Mouse (Mus musculus): ENCODE results near the gene Pipox. TPM values are rescaled to one million over a fixed set of nuclear protein-coding genes. Genes with fewer than 3 reads are reported as not detected.

Gene Pipox
- polyA plus RNA-seq, 1 experiment from 2014 or later: 7.6 TPM

- 90% methylated on average over 21 of the region's 21 CpGs for WGBS
- H3K27ac ChIP-seq (ENCODE audit: low read depth, low read length): no peak overlapping the region
- no peaks in the 10 kb centered on the region for H3K27me3 ChIP-seq (ENCODE audit: control insufficient read depth, insufficient read depth, low read length)
- H3K9me3 ChIP-seq (ENCODE audit: control insufficient read depth, low read length): no peaks in the 10 kb centered on the region
- no peak for DNase-seq (ENCODE audit: low spot score)
- no peaks in the 10 kb centered on the region for H3K4me1 ChIP-seq (replicated peaks; ENCODE audit: control insufficient read depth, insufficient read depth, low read length)
- H3K9ac ChIP-seq (ENCODE audit: low read depth, low read length): no peak overlapping the region
- no peak overlapping the region for H3K4me2 ChIP-seq (replicated peaks; ENCODE audit: low read depth, low read length)
- no peak overlapping the region for H3K4me3 ChIP-seq (ENCODE audit: low read depth, low read length)
- no peak for ATAC-seq (ENCODE audit: low FRiP score)
- peaks cover 9% of the 10 kb centered on the region for H3K36me3 ChIP-seq (ENCODE audit: control insufficient read depth, insufficient read depth, low read length)
Measured at GRCm38 (mm10) chr11:77843068-77843905, 50.6 kb downstream of the Pipox start.

GRCm38 (mm10) chr11:77840523-77841245 lies 53.2 kb downstream of the Pipox start:
- Histone ChIP-seq H3K9me3 (ENCODE audit: control insufficient read depth, low read length) (no peaks in the 10 kb centered on the region), H3K9ac (ENCODE audit: low read depth, low read length) (no peak overlapping the region), H3K27me3 (ENCODE audit: control insufficient read depth, insufficient read depth, low read length) (no peaks in the 10 kb centered on the region), H3K4me3 (ENCODE audit: low read depth, low read length) (no peak overlapping the region), H3K4me1 (replicated peaks; ENCODE audit: control insufficient read depth, insufficient read depth, low read length) (no peaks in the 10 kb centered on the region), H3K4me2 (replicated peaks; ENCODE audit: low read depth, low read length) (no peak overlapping the region), H3K36me3 (ENCODE audit: control insufficient read depth, insufficient read depth, low read length) (peaks cover 7% of the 10 kb centered on the region; the same call in 1 of the 2 replicates), H3K27ac (ENCODE audit: low read depth, low read length) (no peak overlapping the region)
- no peak for DNase-seq (ENCODE audit: low spot score)
- no peak for ATAC-seq (ENCODE audit: low FRiP score)
- 87% methylated on average over 16 of the region's 16 CpGs for WGBS

GRCm38 (mm10) chr11:77837856-77838255 lies 56.0 kb downstream of the Pipox start:
- Histone ChIP-seq H3K27ac (ENCODE audit: low read depth, low read length) (no peak overlapping the region), H3K9me3 (ENCODE audit: control insufficient read depth, low read length) (no peaks in the 10 kb centered on the region), H3K4me3 (ENCODE audit: low read depth, low read length) (no peak overlapping the region), H3K36me3 (ENCODE audit: control insufficient read depth, insufficient read depth, low read length) (peaks cover 4% of the 10 kb centered on the region; the same call in 1 of the 2 replicates), H3K9ac (ENCODE audit: low read depth, low read length) (no peak overlapping the region), H3K27me3 (ENCODE audit: control insufficient read depth, insufficient read depth, low read length) (no peaks in the 10 kb centered on the region), H3K4me2 (replicated peaks; ENCODE audit: low read depth, low read length) (no peak overlapping the region), H3K4me1 (replicated peaks; ENCODE audit: control insufficient read depth, insufficient read depth, low read length) (no peaks in the 10 kb centered on the region)
- WGBS: 83% methylated on average over 5 of the region's 5 CpGs
- DNase-seq (ENCODE audit: low spot score): no peak
- no peak for ATAC-seq (ENCODE audit: low FRiP score)

GRCm38 (mm10) chr11:77836751-77837150 lies 57.1 kb downstream of the Pipox start:
- DNase-seq (ENCODE audit: low spot score) (no peak), ATAC-seq (ENCODE audit: low FRiP score) (no peak)
- Histone ChIP-seq H3K27me3 (ENCODE audit: control insufficient read depth, insufficient read depth, low read length) (no peaks in the 10 kb centered on the region), H3K4me3 (ENCODE audit: low read depth, low read length) (no peak overlapping the region), H3K4me1 (replicated peaks; ENCODE audit: control insufficient read depth, insufficient read depth, low read length) (no peaks in the 10 kb centered on the region), H3K36me3 (ENCODE audit: control insufficient read depth, insufficient read depth, low read length) (no peaks in the 10 kb centered on the region), H3K9ac (ENCODE audit: low read depth, low read length) (no peak overlapping the region), H3K4me2 (replicated peaks; ENCODE audit: low read depth, low read length) (no peak overlapping the region), H3K9me3 (ENCODE audit: control insufficient read depth, low read length) (no peaks in the 10 kb centered on the region), H3K27ac (ENCODE audit: low read depth, low read length) (no peak overlapping the region)
- 64% methylated on average over 4 of the region's 4 CpGs for WGBS

- DNase-seq (ENCODE audit: low spot score): no peak
- Histone ChIP-seq H3K27me3 (ENCODE audit: control insufficient read depth, insufficient read depth, low read length) (no peaks in the 10 kb centered on the region), H3K4me1 (replicated peaks; ENCODE audit: control insufficient read depth, insufficient read depth, low read length) (no peaks in the 10 kb centered on the region), H3K4me2 (replicated peaks; ENCODE audit: low read depth, low read length) (no peak overlapping the region), H3K9me3 (ENCODE audit: control insufficient read depth, low read length) (no peaks in the 10 kb centered on the region), H3K9ac (ENCODE audit: low read depth, low read length) (no peak overlapping the region), H3K4me3 (ENCODE audit: low read depth, low read length) (no peak overlapping the region), H3K36me3 (ENCODE audit: control insufficient read depth, insufficient read depth, low read length) (no peaks in the 10 kb centered on the region), H3K27ac (ENCODE audit: low read depth, low read length) (no peak overlapping the region)
- no peak for ATAC-seq (ENCODE audit: low FRiP score)
- WGBS: 65% methylated on average over 5 of the region's 5 CpGs
Measured at GRCm38 (mm10) chr11:77836290-77836689, 57.6 kb downstream of the Pipox start.

- Histone ChIP-seq H3K36me3 (ENCODE audit: control insufficient read depth, insufficient read depth, low read length) (no peaks in the 10 kb centered on the region), H3K27ac (ENCODE audit: low read depth, low read length) (no peak overlapping the region), H3K9ac (ENCODE audit: low read depth, low read length) (no peak overlapping the region), H3K4me3 (ENCODE audit: low read depth, low read length) (no peak overlapping the region), H3K4me2 (replicated peaks; ENCODE audit: low read depth, low read length) (no peak overlapping the region), H3K4me1 (replicated peaks; ENCODE audit: control insufficient read depth, insufficient read depth, low read length) (no peaks in the 10 kb centered on the region), H3K9me3 (ENCODE audit: control insufficient read depth, low read length) (no peaks in the 10 kb centered on the region), H3K27me3 (ENCODE audit: control insufficient read depth, insufficient read depth, low read length) (no peaks in the 10 kb centered on the region)
- DNase-seq (ENCODE audit: low spot score): no peak
- ATAC-seq (ENCODE audit: low FRiP score): no peak
- WGBS: 84% methylated on average over 3 of the region's 3 CpGs
Measured at GRCm38 (mm10) chr11:77835109-77835508, 58.8 kb downstream of the Pipox start.

GRCm38 (mm10) chr11:77832541-77832940 lies 61.4 kb downstream of the Pipox start:
- Histone ChIP-seq H3K4me3 (ENCODE audit: low read depth, low read length) (no peak overlapping the region), H3K27me3 (ENCODE audit: control insufficient read depth, insufficient read depth, low read length) (no peaks in the 10 kb centered on the region; the same call in 1 of the 2 replicates), H3K4me1 (replicated peaks; ENCODE audit: control insufficient read depth, insufficient read depth, low read length) (peaks cover 2% of the 10 kb centered on the region; the same call in 1 of the 2 replicates), H3K9me3 (ENCODE audit: control insufficient read depth, low read length) (no peaks in the 10 kb centered on the region), H3K36me3 (ENCODE audit: control insufficient read depth, insufficient read depth, low read length) (no peaks in the 10 kb centered on the region; the same call in 1 of the 2 replicates), H3K27ac (ENCODE audit: low read depth, low read length) (no peak overlapping the region), H3K4me2 (replicated peaks; ENCODE audit: low read depth, low read length) (no peak overlapping the region), H3K9ac (ENCODE audit: low read depth, low read length) (no peak overlapping the region)
- ATAC-seq (ENCODE audit: low FRiP score) (no peak), DNase-seq (ENCODE audit: low spot score) (no peak)
- WGBS: 90% methylated on average over 4 of the region's 4 CpGs

- ATAC-seq (ENCODE audit: low FRiP score): peak; percentile 53
- H3K4me3 ChIP-seq (ENCODE audit: low read depth, low read length): no peak overlapping the region
- H3K4me2 ChIP-seq (replicated peaks; ENCODE audit: low read depth, low read length): no peak overlapping the region
- H3K9me3 ChIP-seq (ENCODE audit: control insufficient read depth, low read length): no peaks in the 10 kb centered on the region
- no peak overlapping the region for H3K9ac ChIP-seq (ENCODE audit: low read depth, low read length)
- DNase-seq (ENCODE audit: low spot score): peak; percentile 40
- peak overlapping the region; percentile 56; the same call in 1 of the 2 replicates for H3K27ac ChIP-seq (ENCODE audit: low read depth, low read length)
- 44% methylated on average over 7 of the region's 7 CpGs for WGBS
- no peaks in the 10 kb centered on the region; the same call in 1 of the 2 replicates for H3K36me3 ChIP-seq (ENCODE audit: control insufficient read depth, insufficient read depth, low read length)
- H3K4me1 ChIP-seq (replicated peaks; ENCODE audit: control insufficient read depth, insufficient read depth, low read length): peaks cover 2% of the 10 kb centered on the region; the same call in 1 of the 2 replicates
- no peaks in the 10 kb centered on the region; the same call in 1 of the 2 replicates for H3K27me3 ChIP-seq (ENCODE audit: control insufficient read depth, insufficient read depth, low read length)
Measured at GRCm38 (mm10) chr11:77830875-77831274, 63.0 kb downstream of the Pipox start.

All from hindbrain, embryonic 11.5 days (tissue).